Comparison of ENCODE assay signal across 8 mouse cellular contexts in the genomic region with DNA sequence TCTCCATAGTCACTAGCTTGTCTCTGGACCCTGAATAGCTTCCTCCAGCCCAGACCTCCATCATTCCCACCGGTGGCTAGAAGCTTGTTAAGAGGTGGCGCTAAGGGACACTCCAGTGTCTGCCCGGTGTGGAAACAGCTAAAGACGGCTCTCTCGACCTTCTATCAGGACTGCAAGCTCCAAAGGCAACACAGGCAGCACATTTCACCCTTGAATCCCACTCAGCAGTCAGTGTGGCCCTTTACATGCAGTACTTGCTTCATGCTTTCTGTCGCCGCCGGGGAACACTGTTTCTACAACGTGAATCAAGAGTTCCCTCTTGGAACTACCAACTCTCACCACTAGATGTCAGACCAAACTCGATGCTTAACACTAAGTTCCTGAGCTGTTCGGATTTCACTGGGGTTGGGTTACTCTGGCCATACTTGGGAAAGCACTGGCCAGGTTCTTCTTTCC. TPM values are rescaled to one million over a fixed set of nuclear protein-coding genes. Genes with fewer than 3 reads are reported as not detected.
DNase-seq lines count a peak whose midpoint lies in the region; ATAC-seq and TF ChIP-seq lines count a peak whose summit lies in the region.

No protein-coding gene starts in this region.

- ATAC-seq in midbrain, embryonic 11.5 days (ENCODE audit: low FRiP score), result peak; percentile 89

- peaks cover 1% of the 10 kb centered on the region; the same call in 1 of the 2 replicates for H3K4me1 ChIP-seq in heart, adult 2 months (ENCODE audit: control insufficient read depth, insufficient read depth, low read length)
- no peaks in the 10 kb centered on the region for H3K4me1 ChIP-seq in midbrain, embryonic 11.5 days (ENCODE audit: control insufficient read depth, insufficient read depth, low read length)
- H3K4me1 ChIP-seq in small intestine, adult 2 months (ENCODE audit: control insufficient read depth, insufficient read depth, insufficient read length, low read length), result no peaks in the 10 kb centered on the region

- H3K27me3 ChIP-seq in heart, adult 2 months (ENCODE audit: control insufficient read depth, insufficient read depth, low read length), result no peaks in the 10 kb centered on the region
- H3K27me3 ChIP-seq in midbrain, embryonic 11.5 days (ENCODE audit: control insufficient read depth, insufficient read depth, low read length), result no peaks in the 10 kb centered on the region
- no peaks in the 10 kb centered on the region for H3K27me3 ChIP-seq in small intestine, adult 2 months (ENCODE audit: control insufficient read depth, insufficient read depth, low read length)

- no peak overlapping the region for H3K9ac ChIP-seq in heart, adult 2 months (ENCODE audit: low read depth, low read length)
- peak overlapping the region; percentile 48; the same call in 1 of the 2 replicates for H3K9ac ChIP-seq in midbrain, embryonic 11.5 days (ENCODE audit: low read length)

- no peak overlapping the region for H3K4me3 ChIP-seq in heart, adult 2 months
- no peak overlapping the region for H3K4me3 ChIP-seq in midbrain, embryonic 11.5 days (ENCODE audit: low read depth, low read length)
- no peak overlapping the region for H3K4me3 ChIP-seq in small intestine, adult 2 months (ENCODE audit: low read depth, low read length)

- WGBS in heart, adult 2 months, result 10% methylated on average over 11 of the region's 11 CpGs
- 14% methylated on average over 11 of the region's 11 CpGs for WGBS in midbrain, embryonic 11.5 days
- WGBS in small intestine, adult 2 months, result 15% methylated on average over 11 of the region's 11 CpGs

- peak overlapping the region; percentile 36 for H3K4me2 ChIP-seq in midbrain, embryonic 11.5 days

- H3K9me3 ChIP-seq in midbrain, embryonic 11.5 days (ENCODE audit: control insufficient read depth, low read length), result no peaks in the 10 kb centered on the region

- H3K36me3 ChIP-seq in heart, adult 2 months (ENCODE audit: control insufficient read depth, insufficient read depth, low read length), result no peaks in the 10 kb centered on the region
- H3K36me3 ChIP-seq in midbrain, embryonic 11.5 days (ENCODE audit: control insufficient read depth, insufficient read depth, low read length), result no peaks in the 10 kb centered on the region
- H3K36me3 ChIP-seq in small intestine, adult 2 months (ENCODE audit: control insufficient read depth, insufficient read depth, low read length), result no peaks in the 10 kb centered on the region

- no peak for TF ChIP-seq EP300 in heart, adult 2 months (IDR thresholded peaks at IDR 0.05; ENCODE audit: insufficient read depth, low read depth, low read length)

- H3K27ac ChIP-seq in heart, adult 2 months, result no peak overlapping the region
- H3K27ac ChIP-seq in midbrain, embryonic 11.5 days (ENCODE audit: low read depth, low read length), result no peak overlapping the region
- H3K27ac ChIP-seq in small intestine, adult 2 months (ENCODE audit: insufficient read depth, low read depth, low read length), result no peak overlapping the region

- no peak for TF ChIP-seq POLR2A in heart, adult 2 months (IDR thresholded peaks at IDR 0.05; ENCODE audit: insufficient read depth, low read depth, low read length)
- no peak for TF ChIP-seq POLR2A in small intestine, adult 2 months (IDR thresholded peaks at IDR 0.05; ENCODE audit: low read depth, low read length)

- peak; percentile 89 for TF ChIP-seq CTCF in heart, adult 2 months (IDR thresholded peaks at IDR 0.05)
- peak; percentile 30; the same call in 1 of the 2 replicates for TF ChIP-seq CTCF in small intestine, adult 2 months (IDR thresholded peaks at IDR 0.05; ENCODE audit: extremely low read depth, insufficient read length, insufficient replicate concordance, low read depth, low read length)

- intact Hi-C loops in heart, adult 2 months (cut with DNase I), result loop anchor here (1.0 to 5.0 kb wide), 3 partner anchors 286 to 926 kb away; no protein-coding TSS in a partner anchor
- intact Hi-C loops in left cerebral cortex, postnatal 36 days (cut with DNase I), result loop anchor here (1.0 to 10.0 kb wide), 3 partner anchors 281 to 928 kb away; no protein-coding TSS in a partner anchor

- DNase-seq in CD4-positive helper T cell, adult 2 months (ENCODE audit: low read depth, low spot score), result peak; percentile 26
- peak; percentile 55 for DNase-seq in adrenal gland, adult 2 months
- peak; percentile 77 for DNase-seq in embryo, embryonic 9.5 days (ENCODE audit: extremely low spot score)
- DNase-seq in heart, adult 2 months, result peak; percentile 14 to 22
- peak; percentile 30 for DNase-seq in kidney, adult 18-20 months
- DNase-seq in left cerebral cortex, postnatal 36 days (ENCODE audit: low spot score in 2 of 2), result peak; percentile 51 to 63
- peak; percentile 98 for DNase-seq in midbrain, embryonic 11.5 days (ENCODE audit: low spot score, missing footprints)

- no peaks in the 10 kb centered on the region for H3K79me2 ChIP-seq in heart, adult 2 months (replicated peaks; ENCODE audit: control insufficient read depth, insufficient read depth, low read length)

RNA-seq across cellular contexts. Expression of a gene that starts 16.2 kb away (rescaled TPM):
- total RNA-seq in adrenal gland, adult 2 months (2021), result not detected
- not detected in 2 replicates for polyA plus RNA-seq in adrenal gland, adult 2 months (2012; rRNA removed)
- total RNA-seq in heart, adult 2 months (2021), result not detected
- polyA plus RNA-seq in heart, adult 2 months (2012; rRNA removed), result not detected in 2 replicates
- not detected for total RNA-seq in left cerebral cortex, postnatal 36 days (2021)
- polyA plus RNA-seq in midbrain, embryonic 11.5 days (2014; fragmentation: Nextera tagmentation; extraction: Ambion mirVana), result 0.15 TPM in 1 of 2 replicates, not detected in the other
- not detected in 2 replicates for polyA plus RNA-seq in small intestine, adult 2 months (2012; rRNA removed)

RNA-seq across cellular contexts. Expression of a gene that starts 42.6 kb away (rescaled TPM):
- total RNA-seq in adrenal gland, adult 2 months (2021), result not detected
- polyA plus RNA-seq in adrenal gland, adult 2 months (2012; rRNA removed), result not detected in 2 replicates
- total RNA-seq in heart, adult 2 months (2021), result not detected
- not detected in 2 replicates for polyA plus RNA-seq in heart, adult 2 months (2012; rRNA removed)
- total RNA-seq in left cerebral cortex, postnatal 36 days (2021), result under 1 TPM in 1 of 2 experiments, not detected in 1; 0.32 TPM
- 0.97 and 1.0 TPM in 2 replicates for polyA plus RNA-seq in midbrain, embryonic 11.5 days (2014; fragmentation: Nextera tagmentation; extraction: Ambion mirVana)
- polyA plus RNA-seq in small intestine, adult 2 months (2012; rRNA removed), result not detected in 2 replicates

RNA-seq across cellular contexts. Expression of a gene that starts 55.9 kb away (rescaled TPM):
- total RNA-seq in adrenal gland, adult 2 months (2021), result 1 to 10 TPM; 1.1 to 1.2 TPM
- 0.03 and 0.12 TPM in 2 replicates for polyA plus RNA-seq in adrenal gland, adult 2 months (2012; rRNA removed)
- total RNA-seq in heart, adult 2 months (2021), result under 1 TPM in 1 of 2 experiments, not detected in 1; 0.68 TPM
- polyA plus RNA-seq in heart, adult 2 months (2012; rRNA removed), result 0.02 and 0.03 TPM in 2 replicates
- 1 to 10 TPM in 1 of 2 experiments, under 1 TPM in 1; 0.16 to 1.8 TPM for total RNA-seq in left cerebral cortex, postnatal 36 days (2021)
- 114 and 138 TPM in 2 replicates for polyA plus RNA-seq in midbrain, embryonic 11.5 days (2014; fragmentation: Nextera tagmentation; extraction: Ambion mirVana)
- polyA plus RNA-seq in small intestine, adult 2 months (2012; rRNA removed), result 0.20 and 0.38 TPM in 2 replicates

Comparison
In these comparisons a context has a peak if more than half of its experiments do, and no peak if none do; other contexts are left out.
1. DNase-seq: peak in every context shown above with its lines; median percentile 98 in midbrain, embryonic 11.5 days; 77 in embryo, embryonic 9.5 days; 57 in left cerebral cortex, postnatal 36 days; 55 in adrenal gland, adult 2 months; 30 in kidney, adult 18-20 months; 26 in CD4-positive helper T cell, adult 2 months; 18 in heart, adult 2 months.
2. RNA of a gene that starts 55.9 kb away (polyA plus RNA-seq): 114 to 138 TPM in midbrain, embryonic 11.5 days; 0.20 to 0.38 TPM in small intestine, adult 2 months, 0.03 to 0.12 TPM in adrenal gland, adult 2 months and 0.02 to 0.03 TPM in heart, adult 2 months; every median in the first group is over 10 times any median in the second.